Mouse (Mus musculus) B cell, adult 2 months (primary cell): ENCODE measurements around the gene Tmc6.
A peak's percentile ranks its signal among the peaks of the same experiment; 100 is the strongest.
"Not testable (repeated sequence)": the region's sequence is repeated elsewhere in the genome, so short reads cannot be mapped to it uniquely, and the experiment has no call there.

Source experiments
- DNase-seq, 2 experiments: peaks; one replicate each; pipeline ENCODE4 v3.0.0; 2022

The Tmc6 gene

GRCm38 (mm10) chr11:117810401-117811046 lies 28.5 kb upstream of the Tmc6 start:
- DNase-seq = peak; percentile 83 to 84

GRCm38 (mm10) chr11:117809407-117810311 lies 27.7 kb upstream of the Tmc6 start, which contains the start of the genes Gm20708 and Syngr2:
Gm20708 (plus strand) TSS chr11:117809668.
Syngr2 (plus strand) TSS chr11:117809668.
- DNase-seq = peak; percentile 80 to 83

- DNase-seq = no peak
These were observed 24.8 kb upstream of the Tmc6 start for GRCm38 (mm10) chr11:117806781-117807180.

- DNase-seq = no peak
These were observed 21.2 kb upstream of the Tmc6 start for GRCm38 (mm10) chr11:117803166-117803688.

GRCm38 (mm10) chr11:117801650-117802049 lies 19.7 kb upstream of the Tmc6 start:
- no peak for DNase-seq

GRCm38 (mm10) chr11:117800038-117800437 lies 18.0 kb upstream of the Tmc6 start:
- DNase-seq = no peak

GRCm38 (mm10) chr11:117799174-117799573 lies 17.2 kb upstream of the Tmc6 start:
- peak; percentile 75 to 80 for DNase-seq

- peak; percentile 62 to 70 for DNase-seq
These were observed 16.2 kb upstream of the Tmc6 start for GRCm38 (mm10) chr11:117798160-117798541.

GRCm38 (mm10) chr11:117797511-117798159 lies 15.6 kb upstream of the Tmc6 start, which contains the start of gene 6030468B19Rik:
6030468B19Rik (plus strand) TSS chr11:117797660.
- DNase-seq = no peak

GRCm38 (mm10) chr11:117796954-117797353 lies 15.0 kb upstream of the Tmc6 start:
- no peak for DNase-seq

GRCm38 (mm10) chr11:117794035-117794551 lies 12.1 kb upstream of the Tmc6 start:
- no peak for DNase-seq

- DNase-seq = peak; percentile 86 to 89
These were observed 10.4 kb upstream of the Tmc6 start for GRCm38 (mm10) chr11:117792281-117792888.

GRCm38 (mm10) chr11:117791441-117791761 lies 9.4 kb upstream of the Tmc6 start:
- no peak for DNase-seq

GRCm38 (mm10) chr11:117790703-117791440 lies 8.9 kb upstream of the Tmc6 start:
- DNase-seq = peak; percentile 71 to 75

- DNase-seq = peak; percentile 88 to 90
These were observed 8.3 kb upstream of the Tmc6 start for GRCm38 (mm10) chr11:117790286-117790685.

GRCm38 (mm10) chr11:117788481-117788880 lies 6.5 kb upstream of the Tmc6 start:
- not testable (repeated sequence) for DNase-seq

GRCm38 (mm10) chr11:117786294-117786693 lies 4.3 kb upstream of the Tmc6 start:
- DNase-seq = peak; percentile 79

- DNase-seq = peak in 1 of 2 experiments; percentile 24
These were observed 1.8 kb upstream of the Tmc6 start for GRCm38 (mm10) chr11:117783683-117784309.

GRCm38 (mm10) chr11:117783089-117783488 lies 1.1 kb upstream of the Tmc6 start:
- DNase-seq = peak; percentile 90 to 92

GRCm38 (mm10) chr11:117782705-117783034 lies 672 bp upstream of the Tmc6 start:
- no peak for DNase-seq

GRCm38 (mm10) chr11:117781199-117781821 lies 688 bp downstream of the Tmc6 start:
- DNase-seq = peak in 1 of 2 experiments; percentile 71
